Mouse (Mus musculus) left cerebral cortex, postnatal 25 days (tissue): Measurements from ENCODE around the gene Gapdhs. TPM values are rescaled to one million over a fixed set of nuclear protein-coding genes. Genes with fewer than 3 reads are reported as not detected.
"Not testable (repeated sequence)": the region's sequence is repeated elsewhere in the genome, so short reads cannot be mapped to it uniquely, and the experiment has no call there.

Source experiments
- DNase-seq, 2 experiments: peaks; one replicate each; pipeline ENCODE4 v3.0.0; 2022; ENCODE audit warnings: low spot score in 2 of 2, mixed read lengths in 1 of 2
- intact Hi-C: fragments of 180-260 bp; cut with DNase I; formaldehyde crosslinking; loops from one replicate; pipeline ENCODE4 v1.15.1; 2025
- total RNA-seq, 2 experiments: library from RNA; stranded (reverse); gene quantifications; 2 replicates each; pipeline ENCODE4 v1.2.3; 2021

Gapdhs gene
- not detected for total RNA-seq

DNA sequence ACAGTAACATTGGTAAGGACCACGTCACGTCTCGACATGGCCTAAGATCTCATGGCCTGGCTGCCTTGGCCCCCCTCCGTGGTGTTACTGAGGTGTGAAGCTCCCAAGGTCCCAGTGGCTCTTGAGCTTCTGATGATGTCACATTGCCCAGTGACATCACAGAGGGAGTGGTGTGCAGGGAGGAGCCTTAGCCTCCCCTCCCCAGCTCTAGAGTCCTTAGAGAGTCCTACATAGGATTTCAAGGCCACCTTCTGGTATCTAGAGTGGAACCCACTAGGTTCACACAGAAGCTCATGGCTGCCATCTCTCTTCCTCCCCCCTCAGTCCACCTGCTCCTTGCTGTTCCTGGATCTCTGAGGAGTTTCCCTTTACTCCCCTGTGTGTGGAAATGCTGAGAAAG lies at the start of gene Gapdhs:
Gene Gapdhs (minus strand): TSS at position 65 of the 400 bp plus-strand sequence.
- intact Hi-C loops, DNase-seq: not testable (repeated sequence)

DNA sequence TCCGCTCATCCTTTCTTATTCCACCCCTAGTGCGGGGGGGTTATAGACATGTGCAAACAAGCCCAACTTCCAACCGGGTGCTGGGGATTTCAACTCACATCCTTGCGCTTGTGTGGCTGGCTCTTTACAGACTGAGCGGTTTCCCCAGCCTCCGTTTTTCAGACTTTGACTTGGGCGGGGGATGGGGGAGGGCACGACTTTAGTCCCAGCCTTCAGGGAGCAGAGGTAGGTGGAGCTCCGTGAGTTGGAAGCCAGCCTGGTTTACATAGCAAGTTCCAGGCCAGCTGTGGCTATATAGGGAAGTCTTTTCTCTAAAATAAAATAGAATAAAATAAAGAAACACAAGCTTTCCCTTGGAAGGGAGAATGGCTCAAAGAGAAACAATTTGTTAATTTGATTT lies 48.4 kb upstream of the Gapdhs start:
- peak in 1 of 2 experiments; percentile 42 for DNase-seq
- intact Hi-C loops = no loop called here

DNA sequence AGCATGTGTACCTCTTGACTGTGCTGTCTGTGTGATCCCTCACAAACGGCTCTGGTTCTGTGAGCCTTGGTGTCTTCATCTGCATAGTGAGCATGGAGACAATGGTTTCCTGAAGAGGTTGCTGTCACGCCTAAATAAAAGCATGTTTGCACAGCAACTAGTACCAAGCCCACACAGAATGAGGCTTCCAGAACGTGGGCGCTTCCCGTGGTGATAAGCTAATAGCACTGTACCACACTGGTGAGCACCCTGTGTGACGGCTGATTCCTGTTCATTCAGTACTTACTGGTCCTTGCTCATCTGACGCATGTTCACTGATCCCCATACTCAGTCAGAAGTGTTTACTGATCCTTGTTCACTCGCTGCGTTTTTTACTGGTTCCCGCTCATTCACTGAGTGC lies 46.7 kb upstream of the Gapdhs start:
- intact Hi-C loops = no loop called here
- DNase-seq = no peak

DNA sequence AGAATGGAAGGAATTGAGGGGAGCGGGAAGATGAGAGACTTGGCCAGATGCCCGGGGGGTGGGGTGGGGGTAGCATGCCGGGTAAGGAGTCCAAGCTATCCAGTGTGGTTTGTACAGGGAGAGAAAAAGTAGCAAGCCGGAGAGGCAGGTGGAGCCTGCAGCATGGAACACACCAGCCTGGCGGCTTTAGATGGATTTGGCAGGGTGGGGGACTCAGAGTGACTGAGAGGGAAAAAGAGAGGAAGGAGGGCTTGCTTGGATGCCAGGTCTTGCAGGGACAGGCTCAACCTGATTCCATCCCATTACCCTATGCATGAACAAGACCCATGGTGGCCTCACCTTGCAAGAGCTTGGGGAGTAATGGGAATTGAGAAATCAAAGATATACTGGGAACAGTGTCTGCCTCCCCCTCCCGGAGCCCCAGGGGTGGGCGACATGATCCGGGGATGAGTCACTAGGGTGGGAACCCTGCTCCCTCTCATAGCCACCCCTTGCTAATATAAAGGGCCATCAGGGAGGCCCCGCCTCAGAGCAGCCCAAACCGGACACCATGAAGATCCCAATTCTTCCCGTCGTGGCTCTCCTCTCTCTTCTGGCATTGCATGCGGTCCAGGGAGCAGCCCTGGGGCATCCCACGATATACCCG lies 44.0 kb upstream of the Gapdhs start, which contains the start of gene Krtdap:
Gene Krtdap (plus strand): TSS at position 520 of the 646 bp plus-strand sequence.
- DNase-seq = no peak
- intact Hi-C loops = no loop called here

DNA sequence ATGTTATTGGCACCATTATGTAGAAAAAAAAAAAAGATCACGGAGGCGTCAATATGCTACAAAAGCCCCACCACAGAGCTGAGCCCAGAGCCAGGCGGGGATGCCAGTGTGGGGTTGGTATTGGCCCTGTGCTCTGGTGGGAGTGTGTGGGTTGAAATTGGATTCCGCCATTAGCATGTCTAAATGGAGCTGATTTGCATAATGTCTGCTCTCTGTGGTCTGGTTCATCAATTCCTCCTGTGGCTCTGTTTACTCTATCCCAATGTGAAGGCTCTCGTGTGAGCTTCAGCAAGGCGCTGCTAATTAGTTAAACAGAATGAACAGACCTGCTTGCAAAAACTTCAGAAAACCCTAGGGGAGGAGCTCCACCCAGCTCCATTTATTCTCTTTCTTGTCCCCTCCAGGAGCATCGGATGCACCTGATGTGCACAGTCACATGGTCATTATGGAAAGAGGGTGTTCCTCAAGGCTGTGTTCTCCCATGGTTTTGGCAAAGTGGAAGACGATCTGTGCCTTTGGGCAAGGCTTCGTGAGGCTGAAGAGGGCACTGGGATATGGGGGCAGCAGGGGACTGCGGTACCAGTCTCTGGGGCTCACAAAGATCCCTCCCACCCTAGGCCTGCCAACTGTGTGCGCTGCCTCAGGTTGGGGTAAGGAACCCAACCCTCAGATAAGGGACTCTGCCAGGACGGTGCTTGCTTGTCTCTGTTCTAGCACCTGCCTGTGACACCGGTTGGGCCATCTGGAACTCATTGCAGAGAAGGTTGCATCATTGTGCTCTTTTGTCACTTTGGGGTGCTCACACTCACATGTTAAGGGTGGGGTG lies 42.5 kb upstream of the Gapdhs start:
- intact Hi-C loops = no loop called here
- peak in 1 of 2 experiments; percentile 23 for DNase-seq

DNA sequence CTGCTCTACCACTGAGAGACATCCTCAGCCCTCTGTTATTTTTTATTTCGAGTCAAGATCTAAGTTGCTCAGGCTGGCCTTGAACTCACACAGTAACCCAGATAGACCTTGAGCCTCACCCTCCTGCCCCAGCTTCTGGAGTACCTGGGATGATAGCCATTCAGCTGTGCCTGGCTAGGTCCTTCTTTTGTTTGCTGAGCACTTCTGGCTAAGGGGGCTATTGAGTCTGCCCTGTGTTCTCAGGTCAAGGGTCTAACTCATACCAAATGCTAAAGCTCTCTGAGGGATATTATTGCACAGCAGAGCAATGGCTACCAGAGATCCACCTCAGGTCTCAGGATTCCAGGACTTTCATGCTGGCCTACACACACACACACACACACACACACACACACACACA lies 41.7 kb upstream of the Gapdhs start:
- DNase-seq = no peak
- intact Hi-C loops = no loop called here

DNA sequence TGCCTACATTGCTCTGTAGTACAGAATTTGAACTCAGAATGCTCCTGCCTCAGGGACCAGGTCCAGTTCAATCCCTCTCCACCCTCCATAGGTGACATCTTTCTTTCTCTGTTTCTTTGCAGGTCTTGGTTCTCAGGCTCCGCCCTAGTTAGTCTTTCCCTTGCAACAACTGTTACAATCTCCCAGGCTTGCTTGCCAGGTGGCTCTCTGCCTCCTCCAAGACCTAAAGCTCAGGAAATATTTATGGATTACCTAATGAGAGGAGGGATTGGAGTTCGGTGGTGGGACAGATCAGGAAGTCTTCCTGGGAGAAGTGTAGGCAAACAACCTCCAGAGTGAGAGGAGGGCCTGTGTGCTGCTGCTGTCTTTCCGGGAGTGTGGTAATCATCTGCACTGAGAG lies 39.2 kb upstream of the Gapdhs start:
- intact Hi-C loops = no loop called here
- no peak for DNase-seq

DNA sequence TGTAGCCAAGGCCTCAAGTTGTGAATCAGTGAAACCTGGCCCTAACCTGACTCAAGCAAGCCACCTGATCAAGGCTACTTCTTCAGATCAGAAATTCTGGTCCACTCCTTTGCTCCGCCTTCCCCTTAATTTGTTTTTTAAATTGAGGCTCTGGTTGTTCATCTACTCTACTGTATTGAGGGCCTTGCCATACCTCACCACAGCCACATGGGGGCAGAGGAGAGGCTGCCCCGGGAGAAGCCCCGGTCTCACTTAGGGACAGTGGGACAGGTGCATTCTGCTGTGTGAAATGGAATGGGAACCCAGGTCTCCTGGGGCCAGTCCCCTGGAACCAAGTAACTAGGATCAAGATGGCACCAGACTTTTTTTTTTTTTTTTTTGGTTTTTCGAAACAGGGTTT lies 38.3 kb upstream of the Gapdhs start:
- intact Hi-C loops = no loop called here
- no peak for DNase-seq

DNA sequence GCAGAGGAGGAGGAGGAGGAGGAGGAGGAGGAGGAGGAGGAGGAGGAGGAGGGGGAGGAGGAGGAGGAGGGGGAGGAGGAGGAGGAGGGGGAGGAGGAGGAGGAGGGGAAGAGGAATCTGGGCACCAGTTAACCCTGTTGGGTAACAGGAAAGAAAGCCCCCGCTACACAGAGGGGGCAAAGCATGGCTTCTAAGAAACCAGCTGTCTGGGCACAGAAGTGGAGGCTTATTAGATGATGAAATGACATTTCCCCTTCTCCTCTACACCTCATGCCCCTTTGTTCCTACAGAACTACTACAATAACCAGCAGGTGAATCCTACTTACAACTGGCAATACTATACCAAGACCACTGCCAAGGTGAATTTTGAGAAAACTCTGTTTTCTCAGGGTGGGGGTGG lies 34.4 kb upstream of the Gapdhs start:
- intact Hi-C loops = no loop called here

DNA sequence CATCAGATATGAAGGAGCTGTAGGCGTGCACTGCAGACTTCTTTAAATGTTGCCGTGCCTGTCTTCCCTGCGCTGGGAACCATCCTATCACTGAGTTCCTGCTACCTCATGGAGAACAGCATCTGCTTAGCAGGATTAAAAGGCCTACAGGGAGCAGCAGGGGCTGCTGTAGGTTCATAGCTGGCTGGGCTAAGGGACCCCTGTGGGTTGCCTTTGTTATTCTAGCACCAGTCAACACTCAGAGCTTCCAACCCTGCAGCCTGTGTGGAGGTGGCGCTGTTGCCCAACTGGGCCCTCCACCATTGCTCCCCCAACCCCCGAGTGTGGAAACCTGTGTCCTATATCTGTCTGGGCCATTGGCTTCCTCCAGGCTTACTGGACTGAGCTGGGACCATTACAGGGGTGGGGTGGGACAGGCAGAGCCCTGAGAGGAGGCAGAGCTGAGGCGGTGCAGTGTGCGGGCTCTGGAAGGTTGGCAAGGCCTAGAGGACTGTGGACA lies 33.6 kb upstream of the Gapdhs start:
- intact Hi-C loops = no loop called here
- no peak for DNase-seq

More for the DNA sequence above, 34.4 kb upstream of the Gapdhs start:
- no peak for DNase-seq

DNA sequence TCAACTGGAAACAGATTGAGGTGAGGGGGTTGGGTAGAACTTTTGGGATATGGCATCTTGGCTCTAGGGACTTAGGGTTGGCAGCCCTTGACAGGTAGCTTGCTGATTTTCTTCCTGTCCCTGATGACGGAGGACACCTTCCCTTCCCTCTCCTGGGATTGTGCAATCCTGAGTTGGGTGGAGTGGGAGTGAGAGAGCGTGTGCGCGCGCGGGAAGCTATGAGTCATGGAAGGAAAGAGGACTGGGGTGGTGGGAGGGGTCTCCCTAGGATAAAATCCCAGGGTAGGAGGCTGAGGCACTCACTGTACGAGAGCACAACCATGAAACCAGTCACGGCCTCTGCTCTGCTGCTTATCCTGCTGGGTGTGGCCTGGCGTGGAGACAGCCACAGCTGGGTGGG lies 32.6 kb upstream of the Gapdhs start:
- DNase-seq = peak in 1 of 2 experiments; percentile 45
- intact Hi-C loops = no loop called here

DNA sequence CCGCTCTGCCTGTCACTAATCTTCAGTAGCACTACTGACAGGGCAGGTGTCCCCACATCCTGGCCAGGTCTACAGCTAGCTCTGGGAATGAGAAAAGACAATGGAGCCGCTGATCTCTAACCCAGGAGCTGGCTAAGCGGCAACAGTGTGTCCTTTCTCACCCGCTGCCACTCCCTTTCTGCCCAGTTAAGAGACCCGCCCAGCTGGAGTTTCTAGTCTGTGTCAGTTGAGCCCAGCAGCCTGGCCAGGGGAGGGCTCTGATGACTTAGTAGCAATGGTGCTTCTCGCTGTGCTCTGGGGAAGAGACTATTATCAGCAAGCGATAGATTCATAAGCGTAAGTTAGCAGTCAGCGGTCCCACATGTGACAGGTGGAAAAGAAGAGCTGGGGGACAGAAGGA lies 25.8 kb upstream of the Gapdhs start:
- intact Hi-C loops = no loop called here
- DNase-seq = no peak

DNA sequence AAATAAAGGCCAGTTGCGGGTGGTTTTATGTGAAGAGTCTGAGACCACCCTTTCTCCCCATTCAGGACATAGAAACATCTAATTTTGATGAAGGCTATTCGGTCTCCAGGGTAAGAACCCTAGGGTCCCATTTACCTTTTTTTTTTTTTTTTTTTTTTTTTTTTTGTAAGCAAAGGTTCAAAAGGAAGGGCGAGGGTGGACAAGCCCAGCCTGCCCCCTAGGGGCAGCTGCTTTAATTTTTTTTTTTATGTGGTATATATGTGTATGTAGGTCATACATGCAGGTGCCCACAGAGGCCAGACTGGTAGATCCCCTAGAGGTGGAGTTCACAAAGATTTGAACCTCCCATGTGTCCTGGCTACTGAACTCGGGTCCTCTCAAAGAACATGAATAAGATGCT lies 22.9 kb upstream of the Gapdhs start:
- intact Hi-C loops = no loop called here
- no peak for DNase-seq

DNA sequence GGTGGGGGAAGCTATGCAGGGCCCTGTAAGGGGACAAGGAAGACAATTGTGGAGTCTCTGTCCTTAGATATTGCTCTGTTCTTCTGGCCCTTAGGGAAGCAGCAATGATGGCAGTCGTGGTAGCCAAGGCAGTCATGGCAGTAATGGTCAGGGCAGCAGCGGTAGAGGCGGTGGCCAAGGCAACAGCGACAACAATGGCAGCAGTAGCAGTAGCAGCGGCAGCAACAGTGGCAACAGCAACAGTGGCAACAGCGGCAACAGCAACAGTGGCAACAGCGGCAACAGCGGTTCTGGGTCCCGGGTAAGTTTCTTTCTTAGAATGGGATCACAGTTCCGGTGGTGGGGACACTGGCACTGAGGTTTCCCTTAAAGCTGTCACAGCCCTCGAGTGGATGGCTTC lies 21.7 kb upstream of the Gapdhs start:
- DNase-seq = no peak
- intact Hi-C loops = no loop called here

DNA sequence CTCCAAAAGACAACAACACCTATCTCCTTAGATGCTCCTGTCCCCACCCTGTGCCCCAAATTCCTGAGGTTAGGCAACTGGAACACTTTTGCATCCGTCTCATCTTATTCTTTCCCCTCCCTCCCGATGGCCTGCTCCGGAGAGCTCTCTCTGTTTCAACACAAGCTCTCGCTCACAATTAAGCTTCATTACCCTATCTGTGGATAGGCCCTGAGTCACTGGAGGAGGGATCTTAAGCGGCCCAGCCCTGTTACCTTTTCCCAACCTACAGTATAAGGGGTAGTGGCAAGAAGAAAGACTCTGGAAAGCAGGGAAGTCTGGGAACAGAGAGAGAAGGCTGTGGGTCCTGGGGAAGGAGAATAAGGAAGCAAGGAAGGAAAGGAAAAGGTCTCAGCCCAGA lies 20.0 kb upstream of the Gapdhs start, which contains the start of gene Dmkn:
Gene Dmkn (plus strand): TSS at position 301 of the 400 bp plus-strand sequence.
- no peak for DNase-seq
- intact Hi-C loops = loop anchor here (5.0 kb wide), 1 partner anchor 94 kb away; the partner anchor contains the start of gene Ffar3

DNA sequence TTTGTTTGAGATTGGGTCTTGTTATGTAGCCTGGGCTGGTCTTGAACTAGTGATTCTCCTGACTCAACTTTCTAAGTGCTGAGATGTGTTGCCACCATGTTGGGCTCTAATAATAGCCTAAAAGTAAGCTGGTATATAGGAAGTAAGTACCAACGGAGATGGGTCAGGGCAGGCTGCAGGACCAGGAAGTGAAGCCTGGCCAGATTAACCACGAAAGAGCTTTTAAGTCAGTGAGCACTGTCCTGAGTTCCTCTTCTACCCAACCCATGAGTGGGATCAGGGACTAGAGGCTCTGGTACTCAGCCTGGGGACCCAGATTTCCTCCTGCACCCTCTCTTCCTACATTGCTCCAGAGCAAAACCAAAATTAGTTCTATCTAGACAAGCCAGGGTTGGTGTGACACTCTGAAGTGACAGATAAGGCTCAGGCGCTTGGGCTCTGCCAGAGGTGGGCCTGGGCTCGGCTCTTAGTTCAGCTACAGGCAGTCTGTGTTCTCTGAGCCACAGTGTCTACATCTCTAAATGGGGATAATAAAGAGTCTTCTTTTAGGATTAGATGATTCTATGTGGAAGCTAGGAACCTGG lies 18.4 kb upstream of the Gapdhs start:
- intact Hi-C loops = loop anchor here (5.0 kb wide), 1 partner anchor 95 kb away; the partner anchor contains the start of gene Ffar3
- no peak for DNase-seq

DNA sequence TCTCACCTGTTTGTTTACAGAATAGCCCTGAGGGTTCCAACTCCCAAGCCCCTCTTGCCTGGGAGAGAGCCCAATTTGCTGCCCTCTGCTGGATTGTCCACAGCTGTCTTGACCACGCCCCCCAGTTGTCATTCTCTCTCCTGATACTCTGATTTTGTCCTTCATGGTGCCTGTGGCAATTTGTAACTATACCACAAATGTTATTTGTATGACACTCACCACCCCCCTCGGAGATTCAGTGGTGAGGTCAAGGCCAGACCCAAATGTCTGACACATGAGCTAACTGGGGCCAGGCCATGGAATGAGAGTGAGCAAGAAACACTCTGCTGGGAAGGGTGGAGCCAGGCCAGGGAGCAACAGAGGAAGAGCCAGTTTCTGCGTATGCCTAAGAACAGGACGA lies 15.4 kb upstream of the Gapdhs start:
- intact Hi-C loops = no loop called here
- DNase-seq = no peak

DNA sequence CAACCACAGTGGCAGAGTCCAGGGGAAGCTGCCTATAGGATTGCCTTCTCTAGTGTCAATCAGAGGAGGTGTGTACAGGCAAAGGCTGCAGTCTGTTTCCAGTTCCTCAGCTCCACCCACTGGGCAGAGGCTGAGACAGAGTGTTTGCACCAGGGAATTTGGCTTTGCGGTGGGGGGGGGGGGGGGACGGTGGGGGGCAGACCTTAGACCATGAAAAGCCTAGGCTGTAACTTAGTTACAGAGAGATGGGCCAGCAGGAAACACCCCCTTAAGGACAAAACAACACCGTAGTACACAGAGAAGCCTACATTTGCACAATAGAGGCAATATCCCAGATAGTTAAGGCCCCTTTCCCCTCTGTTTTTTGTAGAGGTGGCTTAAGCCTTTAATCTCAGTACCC lies 13.5 kb upstream of the Gapdhs start:
- intact Hi-C loops = no loop called here
- DNase-seq = no peak

DNA sequence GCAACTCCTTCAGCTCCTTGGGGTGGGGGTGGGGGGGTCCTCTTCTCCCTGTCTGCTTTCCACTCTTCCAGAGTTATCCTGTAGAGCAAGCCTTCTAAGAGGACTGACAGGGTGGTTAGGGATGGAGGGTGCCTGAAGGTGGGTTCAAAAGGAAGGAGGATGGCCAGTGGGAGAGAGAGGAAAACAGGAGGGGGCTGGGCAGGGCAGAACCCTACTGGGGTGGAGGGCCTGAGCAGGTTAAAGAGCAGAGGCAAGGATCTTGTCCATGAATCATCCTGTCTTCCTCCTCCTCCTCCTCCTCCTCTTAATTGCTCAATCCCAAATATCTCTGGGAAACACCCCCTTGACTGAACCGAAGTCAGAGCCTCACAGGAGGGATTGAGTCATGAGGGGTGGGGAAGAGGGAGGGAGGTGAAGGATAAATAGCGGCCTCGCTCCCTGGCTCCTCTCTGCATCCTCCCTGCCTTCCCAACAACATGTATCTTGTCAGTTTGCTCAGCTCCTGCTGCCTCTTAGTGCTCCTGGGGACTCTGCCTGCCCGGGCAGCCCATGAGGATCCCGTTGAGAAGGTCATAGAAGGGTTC lies 7.7 kb upstream of the Gapdhs start, which contains the start of gene Sbsn:
Gene Sbsn (plus strand): TSS at position 386 of the 584 bp plus-strand sequence.
- no peak for DNase-seq
- intact Hi-C loops = no loop called here
